In genomic region chr13:54072526-54073057, GRCm38 (mm10) we compare ENCODE assay signal across 8 mouse cellular contexts. TPM values are rescaled to one million over a fixed set of nuclear protein-coding genes. Genes with fewer than 3 reads are reported as not detected.
DNase-seq lines count a peak whose midpoint lies in the region; ATAC-seq lines count a peak whose summit lies in the region.

No protein-coding gene starts in this region.

- no peaks in the 10 kb centered on the region for H3K27me3 ChIP-seq in lung, embryonic 16.5 days (ENCODE audit: control insufficient read depth, insufficient read depth, low read depth, low read length)
- no peaks in the 10 kb centered on the region for H3K27me3 ChIP-seq in embryonic facial prominence, embryonic 11.5 days (ENCODE audit: control insufficient read depth, insufficient read depth, low read length)
- H3K27me3 ChIP-seq in intestine, embryonic 14.5 days (replicated peaks; ENCODE audit: control insufficient read depth, insufficient read depth, low read length), result no peaks in the 10 kb centered on the region
- no peaks in the 10 kb centered on the region for H3K27me3 ChIP-seq in neural tube, embryonic 14.5 days (ENCODE audit: control insufficient read depth, insufficient read depth, low read length)

- WGBS in lung, embryonic 16.5 days, result 14% methylated on average over 10 of the region's 10 CpGs
- WGBS in embryonic facial prominence, embryonic 11.5 days, result 40% methylated on average over 10 of the region's 10 CpGs
- WGBS in intestine, embryonic 14.5 days, result 34% methylated on average over 10 of the region's 10 CpGs
- 43% methylated on average over 10 of the region's 10 CpGs for WGBS in neural tube, embryonic 14.5 days

- H3K9me3 ChIP-seq in lung, embryonic 16.5 days (ENCODE audit: control insufficient read depth, low read length), result no peaks in the 10 kb centered on the region
- no peaks in the 10 kb centered on the region for H3K9me3 ChIP-seq in embryonic facial prominence, embryonic 11.5 days (replicated peaks; ENCODE audit: control insufficient read depth, low read length)
- H3K9me3 ChIP-seq in intestine, embryonic 14.5 days (ENCODE audit: control insufficient read depth, low read length), result no peaks in the 10 kb centered on the region
- no peaks in the 10 kb centered on the region for H3K9me3 ChIP-seq in neural tube, embryonic 14.5 days (ENCODE audit: control insufficient read depth, low read length)

- ATAC-seq in lung, embryonic 16.5 days (ENCODE audit: low read depth), result no peak
- no peak for ATAC-seq in embryonic facial prominence, embryonic 11.5 days (replicated peaks; ENCODE audit: insufficient number of reproducible peaks, low FRiP score, low TSS enrichment, low read depth)
- ATAC-seq in intestine, embryonic 14.5 days (replicated peaks; ENCODE audit: low FRiP score, low TSS enrichment, low read depth), result no peak
- no peak for ATAC-seq in neural tube, embryonic 14.5 days (ENCODE audit: low read depth)
- ATAC-seq in granulocyte monocyte progenitor cell, adult 5-6 weeks (replicated peaks; ENCODE audit: poor library complexity, severe bottlenecking), result no peak

- H3K9ac ChIP-seq in lung, embryonic 16.5 days (ENCODE audit: low read length), result peak overlapping the region; percentile 87
- peak overlapping the region; percentile 94 for H3K9ac ChIP-seq in embryonic facial prominence, embryonic 11.5 days (replicated peaks; ENCODE audit: low read length)
- peak overlapping the region; percentile 87 for H3K9ac ChIP-seq in intestine, embryonic 14.5 days (ENCODE audit: low read length)
- H3K9ac ChIP-seq in neural tube, embryonic 14.5 days (replicated peaks; ENCODE audit: low read depth, low read length), result no peak overlapping the region

- peak overlapping the region; percentile 86 for H3K27ac ChIP-seq in lung, embryonic 16.5 days (ENCODE audit: low read length)
- H3K27ac ChIP-seq in embryonic facial prominence, embryonic 11.5 days (replicated peaks; ENCODE audit: low read depth, low read length), result no peak overlapping the region
- peak overlapping the region; percentile 79; the same call in 1 of the 2 replicates for H3K27ac ChIP-seq in intestine, embryonic 14.5 days (ENCODE audit: low read depth)
- no peak overlapping the region for H3K27ac ChIP-seq in neural tube, embryonic 14.5 days (ENCODE audit: low read depth, low read length)

- peak overlapping the region; percentile 77 for H3K4me3 ChIP-seq in lung, embryonic 16.5 days (ENCODE audit: low read length)
- H3K4me3 ChIP-seq in embryonic facial prominence, embryonic 11.5 days (ENCODE audit: low read depth, low read length), result peak overlapping the region; percentile 75
- H3K4me3 ChIP-seq in intestine, embryonic 14.5 days (ENCODE audit: low read depth, low read length), result peak overlapping the region; percentile 75
- H3K4me3 ChIP-seq in neural tube, embryonic 14.5 days (ENCODE audit: low read depth, low read length), result peak overlapping the region; percentile 74

- peak overlapping the region; percentile 72 for H3K4me2 ChIP-seq in lung, embryonic 16.5 days (ENCODE audit: low read depth, low read length)
- H3K4me2 ChIP-seq in embryonic facial prominence, embryonic 11.5 days (ENCODE audit: low read depth, low read length), result peak overlapping the region; percentile 69
- H3K4me2 ChIP-seq in intestine, embryonic 14.5 days (ENCODE audit: low read length), result peak overlapping the region; percentile 74
- peak overlapping the region; percentile 68 for H3K4me2 ChIP-seq in neural tube, embryonic 14.5 days (ENCODE audit: low read depth, low read length)

- H3K4me1 ChIP-seq in lung, embryonic 16.5 days (replicated peaks; ENCODE audit: control insufficient read depth, insufficient read depth, low read length), result peaks cover 19% of the 10 kb centered on the region; the same call in 1 of the 2 replicates
- H3K4me1 ChIP-seq in embryonic facial prominence, embryonic 11.5 days (ENCODE audit: control insufficient read depth, insufficient read depth, low read length), result no peaks in the 10 kb centered on the region
- peaks cover 7% of the 10 kb centered on the region; the same call in 1 of the 2 replicates for H3K4me1 ChIP-seq in intestine, embryonic 14.5 days (replicated peaks; ENCODE audit: control insufficient read depth, insufficient read depth, low read length)
- peaks cover 6% of the 10 kb centered on the region; the same call in 1 of the 2 replicates for H3K4me1 ChIP-seq in neural tube, embryonic 14.5 days (ENCODE audit: control insufficient read depth, insufficient read depth, low read length)

- DNase-seq in lung, postnatal 25 days (ENCODE audit: low spot score), result no peak
- no peak for DNase-seq in embryonic facial prominence, embryonic 11.5 days (ENCODE audit: low spot score)
- DNase-seq in intestine, embryonic 14.5 days (ENCODE audit: low spot score), result no peak
- no peak for DNase-seq in urinary bladder, postnatal 4 days (ENCODE audit: low spot score in 2 of 2)
- no peak for DNase-seq in spleen, postnatal 4 days (ENCODE audit: low spot score in 2 of 2)

- no peaks in the 10 kb centered on the region for H3K36me3 ChIP-seq in lung, embryonic 16.5 days (ENCODE audit: control insufficient read depth, insufficient read depth, low read length)
- no peaks in the 10 kb centered on the region for H3K36me3 ChIP-seq in embryonic facial prominence, embryonic 11.5 days (replicated peaks; ENCODE audit: control insufficient read depth, insufficient read depth, low read depth, low read length)
- no peaks in the 10 kb centered on the region; the same call in 1 of the 2 replicates for H3K36me3 ChIP-seq in intestine, embryonic 14.5 days (ENCODE audit: control insufficient read depth, insufficient read depth, low read length)
- no peaks in the 10 kb centered on the region for H3K36me3 ChIP-seq in neural tube, embryonic 14.5 days (ENCODE audit: control insufficient read depth, insufficient read depth, low read length)

RNA-seq across cellular contexts. Expression of gene Sfxn1, which starts 0.9 kb away (rescaled TPM):
- polyA plus RNA-seq in lung, embryonic 16.5 days (2015; fragmentation: Nextera tagmentation; extraction: Ambion mirVana), result 52.0 and 54.0 TPM in 2 replicates
- polyA plus RNA-seq in embryonic facial prominence, embryonic 11.5 days (2014; fragmentation: Nextera tagmentation; extraction: Ambion mirVana), result 90.5 and 98.9 TPM in 2 replicates
- polyA plus RNA-seq in intestine, embryonic 14.5 days (2014; fragmentation: Nextera tagmentation; extraction: Ambion mirVana), result 85.2 and 87.8 TPM in 2 replicates
- 74.5 and 86.2 TPM in 2 replicates for polyA plus RNA-seq in neural tube, embryonic 14.5 days (2014; fragmentation: Nextera tagmentation; extraction: Ambion mirVana)
- total RNA-seq in granulocyte monocyte progenitor cell, adult 5-6 weeks (2014; fragmentation: Nextera tagmentation), result 122 and 132 TPM in 2 replicates
- 88.9 and 90.9 TPM in 2 replicates for total RNA-seq in granulocyte monocyte progenitor cell, adult 5-6 weeks (2017)

RNA-seq across cellular contexts. Expression of gene Drd1, which starts 17.1 kb away (rescaled TPM):
- polyA plus RNA-seq in lung, embryonic 16.5 days (2015; fragmentation: Nextera tagmentation; extraction: Ambion mirVana), result 0.52 and 0.99 TPM in 2 replicates
- polyA plus RNA-seq in embryonic facial prominence, embryonic 11.5 days (2014; fragmentation: Nextera tagmentation; extraction: Ambion mirVana), result 0.26 and 0.39 TPM in 2 replicates
- 0.05 and 0.55 TPM in 2 replicates for polyA plus RNA-seq in intestine, embryonic 14.5 days (2014; fragmentation: Nextera tagmentation; extraction: Ambion mirVana)
- polyA plus RNA-seq in neural tube, embryonic 14.5 days (2014; fragmentation: Nextera tagmentation; extraction: Ambion mirVana), result 0.88 and 1.0 TPM in 2 replicates
- not detected in 2 replicates for total RNA-seq in granulocyte monocyte progenitor cell, adult 5-6 weeks (2014; fragmentation: Nextera tagmentation)
- total RNA-seq in granulocyte monocyte progenitor cell, adult 5-6 weeks (2017), result not detected in 2 replicates

Comparison
In these comparisons a context has a peak if more than half of its experiments do, and no peak if none do; other contexts are left out.
1. H3K27ac ChIP-seq: peak in lung, embryonic 16.5 days (single experiment) and intestine, embryonic 14.5 days (single experiment); none in embryonic facial prominence, embryonic 11.5 days (single experiment) and neural tube, embryonic 14.5 days (single experiment).
2. Peak in every context shown above with its lines, with median percentiles within 50 percentile points of each other: H3K4me2 ChIP-seq and H3K4me3 ChIP-seq.